ENCODE assay signal across 11 mouse cellular contexts in genomic region chr9:83563808-83564549, GRCm38 (mm10). TPM values are rescaled to one million over a fixed set of nuclear protein-coding genes. Genes with fewer than 3 reads are reported as not detected.
DNase-seq lines count a peak whose midpoint lies in the region; ATAC-seq and TF ChIP-seq lines count a peak whose summit lies in the region.
"Had no signal": no experiment of that assay in that cellular context is flagged by ENCODE, and none has a peak within 500 bp of the region (broad histone marks: within the 10 kb centered on the region; RNA-seq: fewer than 3 reads in every experiment).

No protein-coding gene starts in this region.

- 39% methylated on average over 16 of the region's 16 CpGs for WGBS in forebrain, embryonic 13.5 days
- WGBS in forebrain, embryonic 16.5 days = 34% methylated on average over 16 of the region's 16 CpGs
- WGBS in midbrain, embryonic 14.5 days = 47% methylated on average over 16 of the region's 16 CpGs
- WGBS in midbrain, embryonic 15.5 days = 42% methylated on average over 16 of the region's 16 CpGs
- 41% methylated on average over 16 of the region's 16 CpGs for WGBS in intestine, embryonic 15.5 days
- WGBS in stomach, postnatal 0 days = 35% methylated on average over 16 of the region's 16 CpGs

- DNase-seq in midbrain, embryonic 14.5 days = peak; percentile 12
- DNase-seq in stomach, postnatal 0 days (ENCODE audit: low spot score) = peak; percentile 58
- DNase-seq in cerebellum, adult 9-10 months = no peak
- DNase-seq in ovary, postnatal 14 days (ENCODE audit: low spot score) = no peak
- DNase-seq: cerebellum, adult 8-10 months; kidney, adult 9 months had no signal

- H3K9ac ChIP-seq in forebrain, embryonic 13.5 days = 0 out of 2 replicates have a peak overlapping the region, but pooled peaks have one; percentile 16
- no peak overlapping the region for H3K9ac ChIP-seq in forebrain, embryonic 16.5 days (replicated peaks; ENCODE audit: low read depth, low read length)
- no peak overlapping the region for H3K9ac ChIP-seq in midbrain, embryonic 14.5 days (replicated peaks; ENCODE audit: low read length)
- H3K9ac ChIP-seq in midbrain, embryonic 15.5 days = no peak overlapping the region
- H3K9ac ChIP-seq in intestine, embryonic 15.5 days = no peak overlapping the region
- H3K9ac ChIP-seq in stomach, postnatal 0 days (ENCODE audit: low read length) = no peak overlapping the region

- no peaks in the 10 kb centered on the region for H3K9me3 ChIP-seq in forebrain, embryonic 13.5 days (replicated peaks)
- no peaks in the 10 kb centered on the region for H3K9me3 ChIP-seq in forebrain, embryonic 16.5 days (ENCODE audit: control insufficient read depth, low read length)
- H3K9me3 ChIP-seq in midbrain, embryonic 14.5 days (ENCODE audit: control insufficient read depth, low read length) = no peaks in the 10 kb centered on the region
- H3K9me3 ChIP-seq in midbrain, embryonic 15.5 days = no peaks in the 10 kb centered on the region
- H3K9me3 ChIP-seq in intestine, embryonic 15.5 days = no peaks in the 10 kb centered on the region
- no peaks in the 10 kb centered on the region for H3K9me3 ChIP-seq in stomach, postnatal 0 days (ENCODE audit: control insufficient read depth, low read length)

- no peak overlapping the region for H3K4me3 ChIP-seq in forebrain, embryonic 13.5 days
- no peak overlapping the region for H3K4me3 ChIP-seq in forebrain, embryonic 16.5 days (replicated peaks; ENCODE audit: low read length)
- H3K4me3 ChIP-seq in midbrain, embryonic 14.5 days (replicated peaks; ENCODE audit: low read depth, low read length) = no peak overlapping the region
- no peak overlapping the region for H3K4me3 ChIP-seq in midbrain, embryonic 15.5 days
- no peak overlapping the region for H3K4me3 ChIP-seq in intestine, embryonic 15.5 days (replicated peaks)
- no peak overlapping the region for H3K4me3 ChIP-seq in stomach, postnatal 0 days (ENCODE audit: low read depth, low read length)
- H3K4me3 ChIP-seq: myocyte had no signal

- H3K27me3 ChIP-seq in forebrain, embryonic 13.5 days = no peaks in the 10 kb centered on the region
- no peaks in the 10 kb centered on the region for H3K27me3 ChIP-seq in forebrain, embryonic 16.5 days (replicated peaks; ENCODE audit: control insufficient read depth, insufficient read depth, low read length)
- H3K27me3 ChIP-seq in midbrain, embryonic 14.5 days (ENCODE audit: control insufficient read depth, insufficient read depth, low read length) = no peaks in the 10 kb centered on the region
- no peaks in the 10 kb centered on the region for H3K27me3 ChIP-seq in midbrain, embryonic 15.5 days (replicated peaks)
- no peaks in the 10 kb centered on the region for H3K27me3 ChIP-seq in intestine, embryonic 15.5 days (replicated peaks)
- H3K27me3 ChIP-seq in stomach, postnatal 0 days (ENCODE audit: control insufficient read depth, insufficient read depth, low read length) = no peaks in the 10 kb centered on the region

- no peak for TF ChIP-seq EP300 in stomach, postnatal 0 days (optimal IDR thresholded peaks at IDR 0.05)

- no peak for TF ChIP-seq CTCF in stomach, postnatal 0 days (IDR thresholded peaks at IDR 0.05; ENCODE audit: low read depth)

- no peak overlapping the region for H3K27ac ChIP-seq in forebrain, embryonic 13.5 days
- no peak overlapping the region for H3K27ac ChIP-seq in forebrain, embryonic 16.5 days (ENCODE audit: low read length)
- H3K27ac ChIP-seq in midbrain, embryonic 14.5 days (replicated peaks; ENCODE audit: low read depth, low read length) = no peak overlapping the region
- no peak overlapping the region for H3K27ac ChIP-seq in midbrain, embryonic 15.5 days
- H3K27ac ChIP-seq in intestine, embryonic 15.5 days = 0 out of 2 replicates have a peak overlapping the region, but pooled peaks have one; percentile 22
- H3K27ac ChIP-seq in stomach, postnatal 0 days (replicated peaks) = peak overlapping the region; percentile 53

- H3K4me2 ChIP-seq in forebrain, embryonic 13.5 days = no peak overlapping the region
- no peak overlapping the region for H3K4me2 ChIP-seq in forebrain, embryonic 16.5 days (ENCODE audit: low read length)
- H3K4me2 ChIP-seq in midbrain, embryonic 14.5 days (ENCODE audit: low read length) = no peak overlapping the region
- H3K4me2 ChIP-seq in midbrain, embryonic 15.5 days = no peak overlapping the region
- no peak overlapping the region for H3K4me2 ChIP-seq in intestine, embryonic 15.5 days (replicated peaks)
- H3K4me2 ChIP-seq in stomach, postnatal 0 days (replicated peaks; ENCODE audit: low read depth) = peak overlapping the region; percentile 34; the same call in 1 of the 2 replicates

- H3K36me3 ChIP-seq in forebrain, embryonic 13.5 days (ENCODE audit: poor library complexity, severe bottlenecking) = no peaks in the 10 kb centered on the region
- no peaks in the 10 kb centered on the region for H3K36me3 ChIP-seq in forebrain, embryonic 16.5 days (ENCODE audit: control insufficient read depth, insufficient read depth)
- H3K36me3 ChIP-seq in midbrain, embryonic 14.5 days (ENCODE audit: control insufficient read depth, insufficient read depth, low read length) = no peaks in the 10 kb centered on the region
- H3K36me3 ChIP-seq in midbrain, embryonic 15.5 days (replicated peaks) = no peaks in the 10 kb centered on the region
- H3K36me3 ChIP-seq in intestine, embryonic 15.5 days = no peaks in the 10 kb centered on the region
- H3K36me3 ChIP-seq in stomach, postnatal 0 days (ENCODE audit: control insufficient read depth, insufficient read depth, low read length) = no peaks in the 10 kb centered on the region

- ATAC-seq in forebrain, embryonic 13.5 days = no peak
- ATAC-seq in forebrain, embryonic 16.5 days = no peak
- ATAC-seq in midbrain, embryonic 14.5 days (ENCODE audit: low FRiP score, low TSS enrichment) = no peak
- ATAC-seq in midbrain, embryonic 15.5 days (replicated peaks) = no peak
- ATAC-seq in intestine, embryonic 15.5 days = peak; percentile 70
- peak; percentile 82 for ATAC-seq in stomach, postnatal 0 days (ENCODE audit: low FRiP score, low TSS enrichment)

- H3K4me1 ChIP-seq in forebrain, embryonic 13.5 days = peaks cover 15% of the 10 kb centered on the region
- peaks cover 21% of the 10 kb centered on the region for H3K4me1 ChIP-seq in forebrain, embryonic 16.5 days (replicated peaks; ENCODE audit: control insufficient read depth, insufficient read depth, low read length)
- peaks cover 3% of the 10 kb centered on the region; the same call in 1 of the 2 replicates for H3K4me1 ChIP-seq in midbrain, embryonic 14.5 days (ENCODE audit: control insufficient read depth, insufficient read depth, low read length)
- H3K4me1 ChIP-seq in midbrain, embryonic 15.5 days = peaks cover 6% of the 10 kb centered on the region; the same call in 1 of the 2 replicates
- H3K4me1 ChIP-seq in intestine, embryonic 15.5 days (replicated peaks) = peaks cover 16% of the 10 kb centered on the region
- 0 out of 2 replicates have a peak, but pooled peaks cover 2% of the 10 kb centered on the region for H3K4me1 ChIP-seq in stomach, postnatal 0 days (replicated peaks; ENCODE audit: control insufficient read depth, insufficient read depth)

RNA-seq across cellular contexts. Expression of gene Sh3bgrl2, which starts 15.9 kb away (rescaled TPM):
- 12.7 and 16.9 TPM in 2 replicates for polyA plus RNA-seq in forebrain, embryonic 13.5 days (2015; fragmentation: Nextera tagmentation; extraction: Ambion mirVana)
- 19.4 and 21.5 TPM in 2 replicates for polyA plus RNA-seq in forebrain, embryonic 16.5 days (2015; fragmentation: Nextera tagmentation; extraction: Ambion mirVana)
- 10.7 and 11.3 TPM in 2 replicates for polyA plus RNA-seq in midbrain, embryonic 14.5 days (2014; fragmentation: Nextera tagmentation; extraction: Ambion mirVana)
- polyA plus RNA-seq in midbrain, embryonic 15.5 days (2015; fragmentation: Nextera tagmentation; extraction: Ambion mirVana) = 7.7 and 8.8 TPM in 2 replicates
- polyA plus RNA-seq in intestine, embryonic 15.5 days (2015; fragmentation: Nextera tagmentation; extraction: Ambion mirVana) = 18.0 and 20.8 TPM in 2 replicates
- polyA plus RNA-seq in stomach, postnatal 0 days (2015; fragmentation: Nextera tagmentation; extraction: Ambion mirVana) = 114 and 117 TPM in 2 replicates

Comparison
In these comparisons a context has a peak if more than half of its experiments do, and no peak if none do; other contexts are left out.
1. ATAC-seq: peak in intestine, embryonic 15.5 days (single experiment) and stomach, postnatal 0 days (single experiment); none in forebrain, embryonic 13.5 days (single experiment), forebrain, embryonic 16.5 days (single experiment), midbrain, embryonic 14.5 days (single experiment) and midbrain, embryonic 15.5 days (single experiment).
2. H3K27ac ChIP-seq: peak in intestine, embryonic 15.5 days (single experiment) and stomach, postnatal 0 days (single experiment); none in forebrain, embryonic 13.5 days (single experiment), forebrain, embryonic 16.5 days (single experiment), midbrain, embryonic 14.5 days (single experiment) and midbrain, embryonic 15.5 days (single experiment).
3. DNase-seq: peak in midbrain, embryonic 14.5 days (single experiment) and stomach, postnatal 0 days (single experiment); none in cerebellum, adult 9-10 months (single experiment) and ovary, postnatal 14 days (single experiment).